Mouse (Mus musculus) frontal cortex, postnatal 25 days (tissue): ENCODE results near the gene Cep128.
"Not testable (repeated sequence)": the region's sequence is repeated elsewhere in the genome, so short reads cannot be mapped to it uniquely, and the experiment has no call there.

Experiments
- DNase-seq, 2 experiments: peaks; one replicate each; pipeline ENCODE4 v3.0.0; 2022; ENCODE audit warnings: low spot score in 2 of 2

The Cep128 gene

GRCm38 (mm10) chr12:91384281-91385017 is at the start of gene Cep128, which contains the start of gene Tshr:
Cep128 (minus strand) TSS chr12:91384409.
Tshr (plus strand) TSS chr12:91384563.
- peak; percentile 77 to 85 for DNase-seq

- DNase-seq, result no peak
Observed at GRCm38 (mm10) chr12:91427129-91427528, 42.9 kb upstream of the Cep128 start.

GRCm38 (mm10) chr12:91426499-91426898 is 42.3 kb upstream of the Cep128 start:
- no peak for DNase-seq

GRCm38 (mm10) chr12:91423125-91423820 is 39.1 kb upstream of the Cep128 start:
- peak in 1 of 2 experiments; percentile 19 for DNase-seq

GRCm38 (mm10) chr12:91421272-91421671 is 37.1 kb upstream of the Cep128 start:
- no peak for DNase-seq

- peak; percentile 44 to 49 for DNase-seq
Observed at GRCm38 (mm10) chr12:91418791-91419190, 34.6 kb upstream of the Cep128 start.

- no peak for DNase-seq
Observed at GRCm38 (mm10) chr12:91416828-91417227, 32.6 kb upstream of the Cep128 start.

- DNase-seq, result no peak
Observed at GRCm38 (mm10) chr12:91415112-91415511, 30.9 kb upstream of the Cep128 start.

- DNase-seq, result no peak
Observed at GRCm38 (mm10) chr12:91412461-91413182, 28.4 kb upstream of the Cep128 start.

- no peak for DNase-seq
Observed at GRCm38 (mm10) chr12:91410306-91410705, 26.1 kb upstream of the Cep128 start.

- DNase-seq, result no peak
Observed at GRCm38 (mm10) chr12:91401049-91401352, 16.8 kb upstream of the Cep128 start.

GRCm38 (mm10) chr12:91400232-91401048 is 16.2 kb upstream of the Cep128 start:
- DNase-seq, result peak; percentile 63 to 72

- DNase-seq, result no peak
Observed at GRCm38 (mm10) chr12:91383516-91384264, 519 bp downstream of the Cep128 start.

- DNase-seq, result no peak
Observed at GRCm38 (mm10) chr12:91369173-91369572, 15.0 kb downstream of the Cep128 start.

GRCm38 (mm10) chr12:91353783-91354182 is 30.4 kb downstream of the Cep128 start:
- no peak for DNase-seq

GRCm38 (mm10) chr12:91338656-91339055 is 45.6 kb downstream of the Cep128 start:
- not testable (repeated sequence) for DNase-seq

- DNase-seq, result no peak
Observed at GRCm38 (mm10) chr12:91327527-91327926, 56.7 kb downstream of the Cep128 start.

- DNase-seq, result no peak
Observed at GRCm38 (mm10) chr12:91326104-91326503, 58.1 kb downstream of the Cep128 start.

- no peak for DNase-seq
Observed at GRCm38 (mm10) chr12:91315026-91315425, 69.2 kb downstream of the Cep128 start.

- DNase-seq, result no peak
Observed at GRCm38 (mm10) chr12:91313974-91314587, 70.1 kb downstream of the Cep128 start.

- DNase-seq, result no peak
Observed at GRCm38 (mm10) chr12:91312591-91312990, 71.6 kb downstream of the Cep128 start.
